Comparison of ENCODE assay signal across 19 mouse cellular contexts in the genomic region with DNA sequence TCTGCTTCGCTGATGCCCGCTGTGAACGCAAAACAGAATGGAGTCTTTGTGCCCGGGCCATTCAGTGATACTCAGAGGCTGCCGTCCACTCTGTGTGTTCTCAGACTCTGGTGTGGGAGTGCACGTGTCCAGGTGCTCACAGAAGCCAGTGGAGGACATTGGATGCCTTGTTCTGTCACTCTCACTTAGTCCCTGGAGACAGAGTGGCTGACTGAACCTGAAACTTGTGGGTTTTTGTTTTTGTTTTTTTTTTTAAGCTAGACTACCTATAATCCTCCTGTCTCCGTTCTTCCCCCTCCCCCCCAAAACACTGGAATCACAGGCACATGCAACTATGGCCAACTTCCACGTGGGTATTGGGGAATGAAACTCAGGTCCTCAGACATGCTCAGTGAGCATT. TPM values are rescaled to one million over a fixed set of nuclear protein-coding genes. Genes with fewer than 3 reads are reported as not detected.
DNase-seq lines count a peak whose midpoint lies in the region; ATAC-seq and TF ChIP-seq lines count a peak whose summit lies in the region.
"Had no signal": no experiment of that assay in that cellular context is flagged by ENCODE, and none has a peak within 500 bp of the region (broad histone marks: within the 10 kb centered on the region; RNA-seq: fewer than 3 reads in every experiment).

No protein-coding gene starts in this region.

- H3K4me1 ChIP-seq in intestine, embryonic 14.5 days (replicated peaks; ENCODE audit: control insufficient read depth, insufficient read depth, low read length), result peaks cover 30% of the 10 kb centered on the region
- H3K4me1 ChIP-seq in intestine, postnatal 0 days (replicated peaks; ENCODE audit: control insufficient read depth, insufficient read depth, low read length), result peaks cover 18% of the 10 kb centered on the region; the same call in 1 of the 2 replicates
- peaks cover 24% of the 10 kb centered on the region for H3K4me1 ChIP-seq in lung, embryonic 14.5 days (ENCODE audit: insufficient read depth)
- H3K4me1 ChIP-seq in stomach, embryonic 14.5 days (ENCODE audit: control insufficient read depth, insufficient read depth, low read length), result peaks cover 37% of the 10 kb centered on the region

- peaks cover 21% of the 10 kb centered on the region for H3K36me3 ChIP-seq in intestine, embryonic 14.5 days (ENCODE audit: control insufficient read depth, insufficient read depth, low read length)
- peaks cover 11% of the 10 kb centered on the region; the same call in 1 of the 2 replicates for H3K36me3 ChIP-seq in intestine, postnatal 0 days (ENCODE audit: control insufficient read depth, insufficient read depth)
- H3K36me3 ChIP-seq in lung, embryonic 14.5 days (ENCODE audit: insufficient read depth), result peaks cover 51% of the 10 kb centered on the region
- H3K36me3 ChIP-seq in stomach, embryonic 14.5 days (ENCODE audit: control insufficient read depth, insufficient read depth, low read length), result peaks cover 27% of the 10 kb centered on the region; the same call in 1 of the 2 replicates

- H3K4me2 ChIP-seq in intestine, embryonic 14.5 days (ENCODE audit: low read length), result no peak overlapping the region
- H3K4me2 ChIP-seq in intestine, postnatal 0 days (replicated peaks; ENCODE audit: low read depth), result no peak overlapping the region
- peak overlapping the region; percentile 75 for H3K4me2 ChIP-seq in lung, embryonic 14.5 days
- no peak overlapping the region for H3K4me2 ChIP-seq in stomach, embryonic 14.5 days (replicated peaks; ENCODE audit: low read depth, low read length)
- H3K4me2 ChIP-seq: limb, embryonic 12.5 days had no signal

- 78% methylated on average over 8 of the region's 8 CpGs for WGBS in intestine, embryonic 14.5 days
- 74% methylated on average over 8 of the region's 8 CpGs for WGBS in intestine, postnatal 0 days
- WGBS in lung, embryonic 14.5 days, result 62% methylated on average over 8 of the region's 8 CpGs
- 76% methylated on average over 8 of the region's 8 CpGs for WGBS in stomach, embryonic 14.5 days

- no peak for ATAC-seq in intestine, embryonic 14.5 days (replicated peaks; ENCODE audit: low FRiP score, low TSS enrichment, low read depth)
- ATAC-seq in intestine, postnatal 0 days, result no peak
- ATAC-seq in lung, embryonic 14.5 days (ENCODE audit: insufficient read depth), result no peak
- no peak for ATAC-seq in stomach, embryonic 14.5 days (ENCODE audit: insufficient number of reproducible peaks, insufficient read depth, low FRiP score, low read depth)

- DNase-seq in gastrocnemius, adult 2 months, result no peak
- no peak for DNase-seq in gastrocnemius, postnatal 4 days (ENCODE audit: low spot score in 2 of 2)
- no peak for DNase-seq in intestine, embryonic 14.5 days (ENCODE audit: low spot score)
- DNase-seq in lung, embryonic 14.5 days, result no peak
- no peak for DNase-seq in lung, postnatal 10 days
- no peak for DNase-seq in cerebellum, adult 9-10 months
- DNase-seq: kidney, adult 9 months; layer of hippocampus, postnatal 36 days; right cerebral cortex, postnatal 14 days; thymus, postnatal 25 days had no signal

- no peaks in the 10 kb centered on the region for H3K9me3 ChIP-seq in intestine, embryonic 14.5 days (ENCODE audit: control insufficient read depth, low read length)
- H3K9me3 ChIP-seq in intestine, postnatal 0 days (ENCODE audit: control insufficient read depth), result no peaks in the 10 kb centered on the region
- no peaks in the 10 kb centered on the region for H3K9me3 ChIP-seq in lung, embryonic 14.5 days (ENCODE audit: low read depth, low read length)
- H3K9me3 ChIP-seq in stomach, embryonic 14.5 days (ENCODE audit: control insufficient read depth, low read depth, low read length), result no peaks in the 10 kb centered on the region
- H3K9me3 ChIP-seq: limb, embryonic 12.5 days; megakaryocyte, embryonic 14.5 days had no signal

- H3K27ac ChIP-seq in gastrocnemius, adult 2 months, result peak overlapping the region; percentile 98
- H3K27ac ChIP-seq in intestine, embryonic 14.5 days (ENCODE audit: low read depth), result peak overlapping the region; percentile 95; the same call in 1 of the 2 replicates
- no peak overlapping the region for H3K27ac ChIP-seq in intestine, postnatal 0 days (ENCODE audit: low read depth, low read length)
- H3K27ac ChIP-seq in lung, embryonic 14.5 days (ENCODE audit: low read depth), result peak overlapping the region; percentile 98
- H3K27ac ChIP-seq in stomach, embryonic 14.5 days (ENCODE audit: low read length), result peak overlapping the region; percentile 91; the same call in 1 of the 2 replicates
- H3K27ac ChIP-seq: limb, embryonic 12.5 days had no signal

- intact Hi-C loops in gastrocnemius, adult 2 months (cut with DNase I), result no loop called here

- H3K4me3 ChIP-seq in gastrocnemius, adult 2 months, result peak overlapping the region; percentile 87
- no peak overlapping the region for H3K4me3 ChIP-seq in intestine, embryonic 14.5 days (ENCODE audit: low read depth, low read length)
- H3K4me3 ChIP-seq in intestine, postnatal 0 days (ENCODE audit: low read depth, low read length), result no peak overlapping the region
- H3K4me3 ChIP-seq in lung, embryonic 14.5 days (ENCODE audit: low read depth, low read length), result peak overlapping the region; percentile 67
- H3K4me3 ChIP-seq in stomach, embryonic 14.5 days (ENCODE audit: low read depth, low read length), result no peak overlapping the region
- H3K4me3 ChIP-seq: erythroblast, embryonic 14.5 days; limb, embryonic 12.5 days; megakaryocyte, embryonic 14.5 days had no signal

- no peak for TF ChIP-seq CTCF in gastrocnemius, adult 2 months (IDR thresholded peaks at IDR 0.05)
- TF ChIP-seq CTCF in intestine, postnatal 0 days (IDR thresholded peaks at IDR 0.05; ENCODE audit: low read depth), result no peak
- TF ChIP-seq CTCF in lung, embryonic 14.5 days (IDR thresholded peaks at IDR 0.05; ENCODE audit: low read depth), result no peak

- no peaks in the 10 kb centered on the region for H3K27me3 ChIP-seq in intestine, embryonic 14.5 days (replicated peaks; ENCODE audit: control insufficient read depth, insufficient read depth, low read length)
- no peaks in the 10 kb centered on the region for H3K27me3 ChIP-seq in intestine, postnatal 0 days (replicated peaks; ENCODE audit: control insufficient read depth, insufficient read depth, low read length)
- no peaks in the 10 kb centered on the region for H3K27me3 ChIP-seq in lung, embryonic 14.5 days (ENCODE audit: insufficient read depth, low read length)
- no peaks in the 10 kb centered on the region for H3K27me3 ChIP-seq in stomach, embryonic 14.5 days (ENCODE audit: control insufficient read depth, insufficient read depth, low read length)

- no peak overlapping the region; the same call in 1 of the 2 replicates for H3K9ac ChIP-seq in intestine, embryonic 14.5 days (ENCODE audit: low read length)
- H3K9ac ChIP-seq in intestine, postnatal 0 days (ENCODE audit: low read depth, low read length), result no peak overlapping the region
- no peak overlapping the region for H3K9ac ChIP-seq in lung, embryonic 14.5 days
- H3K9ac ChIP-seq in stomach, embryonic 14.5 days (replicated peaks; ENCODE audit: low read depth, low read length), result no peak overlapping the region
- H3K9ac ChIP-seq: limb, embryonic 12.5 days had no signal

RNA-seq across cellular contexts. Expression of gene Cdc42ep1, which starts 3.9 kb away (rescaled TPM):
- 1 to 10 TPM; 8.5 to 10.0 TPM for total RNA-seq in gastrocnemius, adult 2 months (2021)
- total RNA-seq in gastrocnemius, postnatal 4 days (2021), result 10 to 100 TPM; 43.2 to 47.6 TPM
- 44.9 and 45.7 TPM in 2 replicates for polyA plus RNA-seq in intestine, embryonic 14.5 days (2014; fragmentation: Nextera tagmentation; extraction: Ambion mirVana)
- 16.8 and 17.0 TPM in 2 replicates for polyA plus RNA-seq in intestine, postnatal 0 days (2015; fragmentation: Nextera tagmentation; extraction: Ambion mirVana)
- polyA plus RNA-seq in lung, embryonic 14.5 days (2014; fragmentation: Nextera tagmentation; extraction: Ambion mirVana), result 93.2 and 101 TPM in 2 replicates
- 40.7 and 41.7 TPM in 2 replicates for polyA plus RNA-seq in stomach, embryonic 14.5 days (2014; fragmentation: Nextera tagmentation; extraction: Ambion mirVana)
- total RNA-seq: common myeloid progenitor, adult 5-6 weeks; granulocyte monocyte progenitor cell, adult 5-6 weeks had no signal

RNA-seq across cellular contexts. Expression of gene Lgals2, which starts 9.0 kb away (rescaled TPM):
- total RNA-seq in gastrocnemius, adult 2 months (2021), result not detected
- total RNA-seq in gastrocnemius, postnatal 4 days (2021), result not detected
- polyA plus RNA-seq in intestine, embryonic 14.5 days (2014; fragmentation: Nextera tagmentation; extraction: Ambion mirVana), result 776 and 848 TPM in 2 replicates
- polyA plus RNA-seq in intestine, postnatal 0 days (2015; fragmentation: Nextera tagmentation; extraction: Ambion mirVana), result 787 and 833 TPM in 2 replicates
- polyA plus RNA-seq in lung, embryonic 14.5 days (2014; fragmentation: Nextera tagmentation; extraction: Ambion mirVana), result 0.34 TPM in 1 of 2 replicates, not detected in the other
- polyA plus RNA-seq in stomach, embryonic 14.5 days (2014; fragmentation: Nextera tagmentation; extraction: Ambion mirVana), result 30.0 and 39.7 TPM in 2 replicates
- total RNA-seq: common myeloid progenitor, adult 5-6 weeks; granulocyte monocyte progenitor cell, adult 5-6 weeks; layer of hippocampus, postnatal 36 days had no signal
- polyA plus RNA-seq: erythroblast, embryonic 14.5 days; limb, embryonic 12.5 days had no signal

RNA-seq across cellular contexts. Expression of gene Gga1, which starts 30.6 kb away (rescaled TPM):
- 10 to 100 TPM; 43.1 to 45.7 TPM for total RNA-seq in gastrocnemius, adult 2 months (2021)
- total RNA-seq in gastrocnemius, postnatal 4 days (2021), result 10 to 100 TPM; 36.8 to 40.9 TPM
- polyA plus RNA-seq in intestine, embryonic 14.5 days (2014; fragmentation: Nextera tagmentation; extraction: Ambion mirVana), result 38.1 and 44.4 TPM in 2 replicates
- 40.1 TPM in 2 replicates for polyA plus RNA-seq in intestine, postnatal 0 days (2015; fragmentation: Nextera tagmentation; extraction: Ambion mirVana)
- polyA plus RNA-seq in lung, embryonic 14.5 days (2014; fragmentation: Nextera tagmentation; extraction: Ambion mirVana), result 50.9 and 57.0 TPM in 2 replicates
- 38.2 and 40.4 TPM in 2 replicates for polyA plus RNA-seq in stomach, embryonic 14.5 days (2014; fragmentation: Nextera tagmentation; extraction: Ambion mirVana)

RNA-seq across cellular contexts. Expression of gene Card10, which starts 43.5 kb away (rescaled TPM):
- total RNA-seq in gastrocnemius, adult 2 months (2021), result 1 to 10 TPM; 6.1 to 6.8 TPM
- total RNA-seq in gastrocnemius, postnatal 4 days (2021), result 10 to 100 TPM; 12.6 to 13.3 TPM
- 7.3 and 8.6 TPM in 2 replicates for polyA plus RNA-seq in intestine, embryonic 14.5 days (2014; fragmentation: Nextera tagmentation; extraction: Ambion mirVana)
- polyA plus RNA-seq in intestine, postnatal 0 days (2015; fragmentation: Nextera tagmentation; extraction: Ambion mirVana), result 3.2 and 3.9 TPM in 2 replicates
- 7.8 and 8.5 TPM in 2 replicates for polyA plus RNA-seq in lung, embryonic 14.5 days (2014; fragmentation: Nextera tagmentation; extraction: Ambion mirVana)
- 6.5 and 7.6 TPM in 2 replicates for polyA plus RNA-seq in stomach, embryonic 14.5 days (2014; fragmentation: Nextera tagmentation; extraction: Ambion mirVana)
- total RNA-seq: common myeloid progenitor, adult 5-6 weeks; granulocyte monocyte progenitor cell, adult 5-6 weeks had no signal

RNA-seq across cellular contexts. Expression of gene Gm49510, which starts 53.1 kb away (rescaled TPM):
- under 1 TPM in 1 of 2 experiments, not detected in 1; 0.13 TPM for total RNA-seq in gastrocnemius, adult 2 months (2021)
- total RNA-seq in gastrocnemius, postnatal 4 days (2021), result not detected
- polyA plus RNA-seq in intestine, embryonic 14.5 days (2014; fragmentation: Nextera tagmentation; extraction: Ambion mirVana), result 0.62 and 0.86 TPM in 2 replicates
- polyA plus RNA-seq in intestine, postnatal 0 days (2015; fragmentation: Nextera tagmentation; extraction: Ambion mirVana), result 0.21 TPM in 1 of 2 replicates, not detected in the other
- polyA plus RNA-seq in lung, embryonic 14.5 days (2014; fragmentation: Nextera tagmentation; extraction: Ambion mirVana), result 0.18 and 0.70 TPM in 2 replicates
- polyA plus RNA-seq in stomach, embryonic 14.5 days (2014; fragmentation: Nextera tagmentation; extraction: Ambion mirVana), result 0.21 TPM in 1 of 2 replicates, not detected in the other
- total RNA-seq: adrenal gland, postnatal 14 days; common myeloid progenitor, adult 5-6 weeks; ES-E14 had no signal

Comparison
In these comparisons a context has a peak if more than half of its experiments do, and no peak if none do; other contexts are left out.
1. H3K4me3 ChIP-seq: peak in gastrocnemius, adult 2 months (single experiment) and lung, embryonic 14.5 days (single experiment); none in intestine, embryonic 14.5 days (single experiment), intestine, postnatal 0 days (single experiment) and stomach, embryonic 14.5 days (single experiment).
2. RNA of gene Lgals2, which starts 9.0 kb away (polyA plus RNA-seq): 776 to 848 TPM in intestine, embryonic 14.5 days and 787 to 833 TPM in intestine, postnatal 0 days; 30.0 to 39.7 TPM in stomach, embryonic 14.5 days and 0.34 TPM in lung, embryonic 14.5 days; every median in the first group is over 10 times any median in the second.